ENCODE assay signal across 19 mouse cellular contexts in the genomic region with DNA sequence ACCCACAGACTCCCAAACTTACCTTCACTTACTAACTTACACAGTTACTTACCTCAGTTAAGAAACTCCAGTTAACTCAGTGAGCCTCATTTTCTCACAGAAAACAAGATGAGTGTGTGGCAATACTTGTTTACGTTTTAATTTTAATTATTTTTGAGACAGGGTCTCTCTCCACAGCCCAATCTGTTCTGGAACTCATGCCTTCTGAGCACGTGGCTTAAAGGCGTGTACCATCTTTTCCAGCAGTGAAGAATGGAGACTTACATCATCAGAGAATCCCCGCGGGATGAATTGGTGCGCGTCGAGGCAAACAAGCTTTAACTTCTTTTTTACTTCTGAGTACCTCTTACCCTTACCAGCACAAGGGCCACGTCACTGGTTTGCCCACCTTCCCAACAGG. TPM values are rescaled to one million over a fixed set of nuclear protein-coding genes. Genes with fewer than 3 reads are reported as not detected.
DNase-seq lines count a peak whose midpoint lies in the region; ATAC-seq lines count a peak whose summit lies in the region.
"Had no signal": no experiment of that assay in that cellular context is flagged by ENCODE, and none has a peak within 500 bp of the region (broad histone marks: within the 10 kb centered on the region; RNA-seq: fewer than 3 reads in every experiment).

No protein-coding gene starts in this region.

- no peak overlapping the region for H3K4me3 ChIP-seq in kidney, embryonic 14.5 days (ENCODE audit: low read length)
- no peak overlapping the region for H3K4me3 ChIP-seq in kidney, embryonic 16.5 days (ENCODE audit: low read length)
- H3K4me3 ChIP-seq in limb, embryonic 10.5 days, result no peak overlapping the region
- H3K4me3 ChIP-seq in forebrain, embryonic 14.5 days (ENCODE audit: low read depth, low read length), result no peak overlapping the region
- H3K4me3 ChIP-seq: forebrain, embryonic 13.5 days had no signal

- WGBS in kidney, embryonic 14.5 days, result 60% methylated on average over 9 of the region's 9 CpGs
- 54% methylated on average over 9 of the region's 9 CpGs for WGBS in kidney, embryonic 16.5 days
- 84% methylated on average over 9 of the region's 9 CpGs for WGBS in limb, embryonic 10.5 days
- WGBS in forebrain, embryonic 14.5 days, result 73% methylated on average over 9 of the region's 9 CpGs

- H3K4me2 ChIP-seq in kidney, embryonic 14.5 days (replicated peaks; ENCODE audit: low read depth, low read length), result no peak overlapping the region
- no peak overlapping the region for H3K4me2 ChIP-seq in kidney, embryonic 16.5 days (replicated peaks; ENCODE audit: low read depth, low read length)
- H3K4me2 ChIP-seq in forebrain, embryonic 14.5 days (ENCODE audit: low read length), result no peak overlapping the region
- H3K4me2 ChIP-seq: forebrain, embryonic 13.5 days had no signal

- H3K27ac ChIP-seq in kidney, embryonic 14.5 days (ENCODE audit: low read depth, low read length), result peak overlapping the region; percentile 12; the same call in 1 of the 2 replicates
- H3K27ac ChIP-seq in kidney, embryonic 16.5 days (ENCODE audit: low read length), result peak overlapping the region; percentile 80; the same call in 1 of the 2 replicates
- H3K27ac ChIP-seq in limb, embryonic 10.5 days, result peak overlapping the region; percentile 80
- H3K27ac ChIP-seq in forebrain, embryonic 14.5 days (ENCODE audit: low read depth, low read length), result no peak overlapping the region
- H3K27ac ChIP-seq: forebrain, embryonic 13.5 days had no signal

- no peaks in the 10 kb centered on the region for H3K36me3 ChIP-seq in kidney, embryonic 14.5 days (ENCODE audit: control insufficient read depth, insufficient read depth, low read length)
- H3K36me3 ChIP-seq in kidney, embryonic 16.5 days (ENCODE audit: insufficient read depth, low read length), result no peaks in the 10 kb centered on the region
- no peaks in the 10 kb centered on the region for H3K36me3 ChIP-seq in limb, embryonic 10.5 days
- H3K36me3 ChIP-seq in forebrain, embryonic 14.5 days (ENCODE audit: control insufficient read depth, insufficient read depth, low read length), result no peaks in the 10 kb centered on the region
- H3K36me3 ChIP-seq: G1E had no signal

- H3K9ac ChIP-seq in kidney, embryonic 14.5 days (ENCODE audit: low read depth, low read length), result no peak overlapping the region
- no peak overlapping the region for H3K9ac ChIP-seq in kidney, embryonic 16.5 days (replicated peaks; ENCODE audit: low read length)
- no peak overlapping the region for H3K9ac ChIP-seq in forebrain, embryonic 14.5 days (ENCODE audit: low read length)
- H3K9ac ChIP-seq: forebrain, embryonic 13.5 days had no signal

- ATAC-seq in kidney, embryonic 14.5 days (ENCODE audit: low FRiP score, low TSS enrichment), result no peak
- no peak for ATAC-seq in kidney, embryonic 16.5 days (ENCODE audit: low FRiP score, low TSS enrichment)
- ATAC-seq in forebrain, embryonic 14.5 days, result no peak
- ATAC-seq: activated CD4-positive, CD25-positive, alpha-beta regulatory T cell, adult 4 months; forebrain, embryonic 13.5 days; forebrain, embryonic 16.5 days; Patski had no signal

- 0 out of 2 replicates have a peak, but pooled peaks cover 11% of the 10 kb centered on the region for H3K4me1 ChIP-seq in kidney, embryonic 14.5 days (ENCODE audit: control insufficient read depth, insufficient read depth, low read length)
- H3K4me1 ChIP-seq in kidney, embryonic 16.5 days (ENCODE audit: insufficient read depth, low read length), result peaks cover 14% of the 10 kb centered on the region
- peaks cover 59% of the 10 kb centered on the region for H3K4me1 ChIP-seq in limb, embryonic 10.5 days
- no peaks in the 10 kb centered on the region for H3K4me1 ChIP-seq in forebrain, embryonic 14.5 days (ENCODE audit: control insufficient read depth, insufficient read depth, low read length)
- H3K4me1 ChIP-seq: forebrain, embryonic 13.5 days had no signal

- H3K27me3 ChIP-seq in kidney, embryonic 14.5 days (ENCODE audit: control insufficient read depth, insufficient read depth, low read length), result no peaks in the 10 kb centered on the region
- H3K27me3 ChIP-seq in kidney, embryonic 16.5 days (ENCODE audit: insufficient read depth, low read length), result no peaks in the 10 kb centered on the region
- 0 out of 2 replicates have a peak, but pooled peaks cover 4% of the 10 kb centered on the region for H3K27me3 ChIP-seq in limb, embryonic 10.5 days (ENCODE audit: low read depth, poor library complexity, severe bottlenecking)
- no peaks in the 10 kb centered on the region for H3K27me3 ChIP-seq in forebrain, embryonic 14.5 days (replicated peaks; ENCODE audit: control insufficient read depth, insufficient read depth, low read length)
- H3K27me3 ChIP-seq: forebrain, embryonic 13.5 days had no signal

- no peaks in the 10 kb centered on the region for H3K9me3 ChIP-seq in kidney, embryonic 14.5 days (ENCODE audit: control insufficient read depth, low read length)
- H3K9me3 ChIP-seq in kidney, embryonic 16.5 days (ENCODE audit: low read length), result no peaks in the 10 kb centered on the region
- no peaks in the 10 kb centered on the region for H3K9me3 ChIP-seq in limb, embryonic 10.5 days (replicated peaks)
- no peaks in the 10 kb centered on the region for H3K9me3 ChIP-seq in forebrain, embryonic 14.5 days (replicated peaks; ENCODE audit: control insufficient read depth, low read length)
- H3K9me3 ChIP-seq: forebrain, embryonic 13.5 days; G1E had no signal

- DNase-seq in kidney, adult 18-20 months, result no peak
- no peak for DNase-seq in kidney, postnatal 14 days
- no peak for DNase-seq in limb, embryonic 10.5 days (ENCODE audit: low spot score)
- no peak for DNase-seq in forebrain, embryonic 14.5 days (ENCODE audit: low spot score)
- DNase-seq: adrenal gland, adult 8-10 months; adrenal gland, postnatal 14 days; adrenal gland, postnatal 36 days; cerebellum, adult 11-12 months; cerebellum, adult 2 months; cerebellum, adult 9-10 months; cerebellum, postnatal 10 days; cerebellum, postnatal 25 days had no signal

RNA-seq across cellular contexts. Expression of a gene that starts 57.1 kb away (rescaled TPM):
- polyA plus RNA-seq in kidney, embryonic 14.5 days (2014; fragmentation: Nextera tagmentation; extraction: Ambion mirVana), result 122 and 167 TPM in 2 replicates
- 70.9 and 78.3 TPM in 2 replicates for polyA plus RNA-seq in kidney, embryonic 16.5 days (2015; fragmentation: Nextera tagmentation; extraction: Ambion mirVana)
- polyA plus RNA-seq in limb, embryonic 10.5 days (2016; fragmentation: Nextera tagmentation; extraction: Ambion mirVana), result 122 and 137 TPM in 2 replicates
- 80.6 and 82.0 TPM in 2 replicates for polyA plus RNA-seq in forebrain, embryonic 14.5 days (2014; fragmentation: Nextera tagmentation; extraction: Ambion mirVana)
